Mouse (Mus musculus) heart, embryonic 16.5 days (tissue): ENCODE data around the gene 1700014D04Rik. TPM values are rescaled to one million over a fixed set of nuclear protein-coding genes. Genes with fewer than 3 reads are reported as not detected.
"Not testable (repeated sequence)": the region's sequence is repeated elsewhere in the genome, so short reads cannot be mapped to it uniquely, and the experiment has no call there.

ENCODE experiments used
- ATAC-seq: fragments of 200-750 bp; cut with Nextera tagmentation; replicated peaks from 2 replicates; pipeline ENCODE4 v1.8.0; 2017; ENCODE audit warnings: moderate number of reproducible peaks; ENCODE audit not compliant: insufficient read depth, low FRiP score; ENCODE audit errors: extremely low read depth
- H3K27ac ChIP-seq: fragments of 300-500 bp; sonication (generic); 2 replicates; pipeline ENCODE4 v1.5.1; 2014; ENCODE audit warnings: mild to moderate bottlenecking, low read length, control low read depth, moderate library complexity
- H3K27me3 ChIP-seq: fragments of 300-500 bp; sonication (generic); 2 replicates; pipeline ENCODE4 v1.6.1; 2014; ENCODE audit warnings: low read length, mixed read lengths; ENCODE audit not compliant: control insufficient read depth, insufficient read depth
- H3K36me3 ChIP-seq: fragments of 300-500 bp; sonication (generic); 2 replicates; pipeline ENCODE4 v1.6.1; 2014; ENCODE audit not compliant: control insufficient read depth, insufficient read depth
- H3K4me1 ChIP-seq: fragments of 300-500 bp; sonication (generic); 2 replicates; pipeline ENCODE4 v1.6.1; 2014; ENCODE audit warnings: low read length, mixed read lengths; ENCODE audit not compliant: control insufficient read depth, insufficient read depth
- H3K4me2 ChIP-seq: fragments of 300-500 bp; sonication (generic); 2 replicates; pipeline ENCODE4 v1.6.1; 2014; ENCODE audit warnings: low read depth, mild to moderate bottlenecking, control low read depth, low read length
- H3K4me3 ChIP-seq: fragments of 300-500 bp; sonication (generic); 2 replicates; pipeline ENCODE4 v1.5.1; 2014; ENCODE audit warnings: mild to moderate bottlenecking, control low read depth, low read length
- H3K9ac ChIP-seq: fragments of 300-500 bp; sonication (generic); 2 replicates; pipeline ENCODE4 v1.6.1; 2014; ENCODE audit warnings: low read length, control low read depth
- H3K9me3 ChIP-seq: fragments of 300-500 bp; sonication (generic); replicated peaks from 2 replicates; pipeline ENCODE4 v1.6.1; 2016; ENCODE audit warnings: low read length; ENCODE audit not compliant: control insufficient read depth
- WGBS: fragments of 180-500 bp; shearing (Covaris S2); extraction: QIAGEN DNeasy Blood & Tissue Kit; methylation state at CpG from one replicate; pipeline ENCODE4 v1.1.7; 2014; 5-methylcytosine and 5-hydroxymethylcytosine counted together
- polyA plus RNA-seq: library from polyadenylated mRNA; unstranded; fragments of >200 nt; fragmentation: Nextera tagmentation; extraction: Ambion mirVana; gene quantifications from 2 replicates; pipeline ENCODE4 v1.2.1, GENCODE M21; 2015

1700014D04Rik gene
- polyA plus RNA-seq, 1 experiment from 2014 or later: not detected

- ATAC-seq: no peak
- WGBS: 23% methylated on average over 29 of the region's 29 CpGs
- peak overlapping the region; percentile 4 for H3K4me3 ChIP-seq
- no peaks in the 10 kb centered on the region for H3K9me3 ChIP-seq
- no peaks in the 10 kb centered on the region for H3K27me3 ChIP-seq
- peak overlapping the region; percentile 46 for H3K4me2 ChIP-seq
- no peak overlapping the region for H3K27ac ChIP-seq
- H3K4me1 ChIP-seq: peaks cover 3% of the 10 kb centered on the region
- peak overlapping the region; percentile 5; the same call in 1 of the 2 replicates for H3K9ac ChIP-seq
- no peaks in the 10 kb centered on the region for H3K36me3 ChIP-seq
Observed at GRCm38 (mm10) chr13:59726139-59726867, 20.2 kb downstream of the 1700014D04Rik start.

GRCm38 (mm10) chr13:59722089-59722488 is 24.5 kb downstream of the 1700014D04Rik start:
- not testable (repeated sequence) for H3K27ac ChIP-seq, H3K36me3 ChIP-seq, H3K9ac ChIP-seq, H3K9me3 ChIP-seq, H3K4me2 ChIP-seq, ATAC-seq, H3K27me3 ChIP-seq, H3K4me3 ChIP-seq, H3K4me1 ChIP-seq
- 78% methylated on average over 1 of the region's 1 CpGs for WGBS

GRCm38 (mm10) chr13:59719475-59719874 is 27.1 kb downstream of the 1700014D04Rik start:
- Histone ChIP-seq H3K27me3 (no peaks in the 10 kb centered on the region), H3K4me2 (no peak overlapping the region), H3K4me3 (no peak overlapping the region), H3K9me3 (no peaks in the 10 kb centered on the region), H3K9ac (no peak overlapping the region), H3K27ac (peak overlapping the region; percentile 23; the same call in 1 of the 2 replicates), H3K36me3 (no peaks in the 10 kb centered on the region), H3K4me1 (0 out of 2 replicates have a peak, but pooled peaks cover 3% of the 10 kb centered on the region)
- no peak for ATAC-seq
- WGBS: 81% methylated on average over 1 of the region's 1 CpGs

- WGBS: 33% methylated on average over 6 of the region's 6 CpGs
- H3K9ac ChIP-seq, H3K4me2 ChIP-seq, H3K27me3 ChIP-seq, H3K9me3 ChIP-seq, H3K36me3 ChIP-seq, H3K4me3 ChIP-seq, H3K4me1 ChIP-seq: not testable (repeated sequence)
- H3K27ac ChIP-seq: peak overlapping the region; percentile 23; the same call in 1 of the 2 replicates
- ATAC-seq: peak; percentile 49
Observed at GRCm38 (mm10) chr13:59718857-59719440, 27.6 kb downstream of the 1700014D04Rik start.

DNA sequence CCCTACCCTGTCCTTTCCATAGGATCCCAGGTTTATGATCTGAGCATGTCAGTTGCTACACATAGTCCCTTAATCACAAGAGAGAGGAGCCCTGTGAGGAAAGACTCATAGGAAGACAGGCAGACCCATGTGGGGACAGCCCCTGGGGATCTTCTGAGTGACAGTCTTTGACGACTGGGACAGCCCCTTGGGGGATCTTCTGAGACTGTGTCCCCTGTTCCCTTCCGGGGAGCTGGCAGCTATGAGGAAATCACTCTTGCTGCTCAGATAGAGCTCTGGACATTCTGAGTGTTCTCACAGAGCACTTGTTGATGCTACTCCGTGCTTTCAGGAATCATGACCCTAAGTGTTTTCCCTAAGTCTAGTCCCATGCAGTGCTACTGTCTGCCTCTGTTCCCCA is 32.8 kb downstream of the 1700014D04Rik start:
- WGBS: 35% methylated on average over 3 of the region's 3 CpGs
- H3K36me3 ChIP-seq: no peaks in the 10 kb centered on the region

DNA sequence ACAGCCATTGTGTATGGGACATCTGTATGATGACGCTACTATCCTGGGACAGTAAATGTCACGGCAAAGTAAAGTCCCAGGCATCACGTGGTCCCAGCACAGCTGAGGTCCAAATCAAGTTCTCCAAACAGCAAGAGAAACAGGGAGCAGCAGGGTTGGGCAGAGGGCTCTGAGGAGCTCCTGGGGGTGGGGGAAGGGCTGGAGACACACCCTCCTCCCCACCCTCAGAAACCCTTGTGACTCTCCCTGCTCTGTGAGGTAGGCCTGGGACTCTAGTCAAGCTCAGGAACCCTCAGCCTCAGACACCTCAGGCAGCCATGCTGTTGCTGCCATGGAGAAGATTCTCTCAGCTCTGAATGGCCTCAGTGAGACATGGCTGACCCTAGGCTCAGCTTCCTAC is 34.6 kb downstream of the 1700014D04Rik start, which contains the start of gene Spata31d1b:
Spata31d1b (plus strand) TSS at position 301 of the 400 bp plus-strand sequence.
- ATAC-seq, H3K36me3 ChIP-seq, H3K9ac ChIP-seq, H3K27ac ChIP-seq, H3K4me2 ChIP-seq, H3K4me1 ChIP-seq, H3K4me3 ChIP-seq, H3K9me3 ChIP-seq, H3K27me3 ChIP-seq: not testable (repeated sequence)
- WGBS: 63% methylated on average over 3 of the region's 3 CpGs

More for the DNA sequence above, 32.8 kb downstream of the 1700014D04Rik start:
- Histone ChIP-seq H3K9me3 (no peaks in the 10 kb centered on the region), H3K9ac (no peak overlapping the region), H3K27ac (no peak overlapping the region), H3K4me3 (no peak overlapping the region), H3K4me1 (no peaks in the 10 kb centered on the region), H3K4me2 (no peak overlapping the region), H3K27me3 (0 out of 2 replicates have a peak, but pooled peaks cover 3% of the 10 kb centered on the region)
- ATAC-seq: no peak

DNA sequence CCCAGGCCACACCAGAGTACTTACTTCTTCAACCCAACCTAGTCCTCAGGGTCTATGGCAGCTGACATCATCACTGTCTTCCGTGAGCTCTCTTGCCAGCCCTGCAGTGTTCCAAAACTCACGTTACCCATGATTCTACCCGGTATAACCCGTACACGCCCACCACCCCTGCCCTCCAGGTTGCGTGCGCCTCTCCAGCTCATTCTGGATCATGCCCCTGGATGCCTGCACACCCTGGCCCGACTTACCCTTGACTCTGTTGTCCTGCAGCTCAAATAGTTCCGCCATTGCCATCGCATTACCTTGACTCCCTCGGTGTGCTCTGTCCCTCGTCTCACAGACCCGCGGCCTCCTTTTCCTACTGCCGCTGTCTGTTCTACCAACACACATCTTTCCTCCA is 36.3 kb downstream of the 1700014D04Rik start, which contains the start of gene Spata31d1a:
Spata31d1a (minus strand) TSS at position 101 of the 400 bp plus-strand sequence.
- Histone ChIP-seq H3K4me2 (no peak within 1 kb of the TSS), H3K36me3 (no peaks in the 10 kb centered on the region), H3K4me1 (no peaks in the 10 kb centered on the region), H3K9me3 (no peaks in the 10 kb centered on the region), H3K4me3 (no peak within 1 kb of the TSS), H3K27me3 (0 out of 2 replicates have a peak, but pooled peaks cover 3% of the 10 kb centered on the region), H3K9ac (no peak within 1 kb of the TSS), H3K27ac (no peak within 1 kb of the TSS)
- WGBS: 80% methylated on average over 15 of the region's 15 CpGs
- ATAC-seq: no peak

DNA sequence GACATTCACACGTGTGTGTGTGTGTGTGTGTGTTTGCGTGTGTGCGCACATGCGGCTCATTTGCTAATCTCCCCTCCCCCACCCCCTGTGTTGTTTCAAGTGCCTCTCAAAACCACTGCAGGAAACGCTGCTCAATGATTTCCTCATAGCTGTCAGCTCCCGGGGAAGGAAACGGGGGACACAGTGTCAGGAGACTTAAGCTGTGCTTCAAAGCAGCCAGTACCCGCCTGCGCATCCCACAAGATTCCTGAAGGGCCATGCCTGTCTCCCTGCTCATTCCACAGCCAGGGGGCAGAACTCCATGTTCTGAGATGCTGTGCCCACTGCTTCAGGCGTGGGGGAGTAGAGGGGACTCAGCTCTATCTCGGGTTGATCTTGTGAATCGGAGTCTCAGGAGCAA is 42.0 kb downstream of the 1700014D04Rik start:
- whole genome bisulfite sequencing: 18% methylated on average over 12 of the region's 12 CpGs
- H3K9me3 ChIP-seq: no peaks in the 10 kb centered on the region
- no peaks in the 10 kb centered on the region for H3K36me3 ChIP-seq
- H3K4me1 ChIP-seq: no peaks in the 10 kb centered on the region
- no peak overlapping the region for H3K4me2 ChIP-seq
- peak; percentile 69 for ATAC-seq
- no peak overlapping the region for H3K4me3 ChIP-seq
- no peak overlapping the region for H3K27ac ChIP-seq
- H3K27me3 ChIP-seq: 0 out of 2 replicates have a peak, but pooled peaks cover 3% of the 10 kb centered on the region
- no peak overlapping the region for H3K9ac ChIP-seq

GRCm38 (mm10) chr13:59703514-59703913 is 43.0 kb downstream of the 1700014D04Rik start:
- no peak for ATAC-seq
- H3K4me3 ChIP-seq: no peak overlapping the region
- H3K27ac ChIP-seq: no peak overlapping the region
- no peak overlapping the region for H3K4me2 ChIP-seq
- no peaks in the 10 kb centered on the region for H3K9me3 ChIP-seq
- H3K9ac ChIP-seq: no peak overlapping the region
- 0 out of 2 replicates have a peak, but pooled peaks cover 3% of the 10 kb centered on the region for H3K27me3 ChIP-seq
- WGBS: 71% methylated on average over 12 of the region's 12 CpGs
- H3K36me3 ChIP-seq: no peaks in the 10 kb centered on the region
- no peaks in the 10 kb centered on the region for H3K4me1 ChIP-seq
